Mouse (Mus musculus) bone marrow, adult 2 months (tissue): ENCODE measurements around the gene Ggt7. TPM values are rescaled to one million over a fixed set of nuclear protein-coding genes. Genes with fewer than 3 reads are reported as not detected.
"Not testable (repeated sequence)": the region's sequence is repeated elsewhere in the genome, so short reads cannot be mapped to it uniquely, and the experiment has no call there.

Experiments
- H3K27ac ChIP-seq: fragments of 200-500 bp; 2 replicates; pipeline ENCODE4 v1.5.1; 2012; ENCODE audit warnings: low read depth, mild to moderate bottlenecking, control low read depth, inconsistent platforms, low read length; ENCODE audit not compliant: control insufficient read depth, poor library complexity, insufficient read depth
- H3K4me1 ChIP-seq: fragments of 200-500 bp; 2 replicates; pipeline ENCODE4 v1.6.1; 2011; ENCODE audit warnings: low read length; ENCODE audit not compliant: control insufficient read depth, insufficient read depth
- H3K4me3 ChIP-seq: fragments of 200-500 bp; replicated peaks from 2 replicates; pipeline ENCODE3; 2011; ENCODE audit warnings: mild to moderate bottlenecking, low read depth, low read length, control low read depth; ENCODE audit not compliant: control insufficient read depth
- CTCF ChIP-seq: fragments of 200-500 bp; IDR thresholded peaks from 2 replicates; pipeline ENCODE4 v1.5.1; 2011; ENCODE audit warnings: low read length, control low read depth; ENCODE audit not compliant: control insufficient read depth, insufficient read depth
- POLR2A ChIP-seq: fragments of 200-500 bp; IDR thresholded peaks from 2 replicates; pipeline ENCODE4 v1.6.1; 2011; ENCODE audit warnings: low read depth, mild to moderate bottlenecking, control low read depth, low read length, borderline replicate concordance; ENCODE audit not compliant: control insufficient read depth
- WGBS: fragments of 180-500 bp; shearing (Covaris S2); methylation state at CpG from one replicate; pipeline ENCODE4 v1.1.7; 2018; 5-methylcytosine and 5-hydroxymethylcytosine counted together
- polyA plus RNA-seq: library from polyadenylated mRNA; stranded (reverse); fragments of >200 nt; gene quantifications from 2 replicates; pipeline ENCODE4 v1.2.4, GENCODE M21; 2011; ENCODE audit warnings: low replicate concordance; ENCODE audit not compliant: missing spikeins, insufficient read depth, insufficient read length

The Ggt7 gene
- polyA plus RNA-seq, 1 experiment: 2.3 TPM

- H3K4me1 ChIP-seq: no peaks in the 10 kb centered on the region; the same call in 1 of the 2 replicates
- H3K4me3 ChIP-seq: no peak overlapping the region
- 41% methylated on average over 6 of the region's 6 CpGs for WGBS
- TF ChIP-seq CTCF (no peak), POLR2A (no peak)
- H3K27ac ChIP-seq: no peak overlapping the region
These were observed 22.9 kb upstream of the Ggt7 start for GRCm38 (mm10) chr2:155540822-155541458.

DNA sequence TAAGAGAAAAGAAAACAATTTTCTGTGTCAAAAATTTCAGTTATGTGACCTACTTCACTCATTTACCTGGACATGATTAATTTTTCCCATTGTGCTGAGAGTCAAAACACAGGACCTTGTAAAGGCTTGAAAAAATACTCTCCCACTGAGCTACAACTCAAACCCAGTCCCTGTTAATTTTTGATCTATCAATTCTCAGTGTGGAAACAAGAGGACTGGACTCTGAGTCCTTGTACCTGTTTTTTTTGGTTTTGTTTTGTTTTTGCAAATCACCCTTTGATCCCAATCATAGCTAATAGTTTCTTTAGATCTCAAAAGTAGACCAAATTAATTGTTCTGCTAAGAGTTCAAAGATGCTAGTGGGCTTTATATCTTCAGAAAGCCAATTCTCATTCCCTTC is 21.7 kb upstream of the Ggt7 start:
- no peak overlapping the region for H3K27ac ChIP-seq
- no peak overlapping the region for H3K4me3 ChIP-seq
- TF ChIP-seq POLR2A: no peak
- TF ChIP-seq CTCF: no peak
- H3K4me1 ChIP-seq: no peaks in the 10 kb centered on the region; the same call in 1 of the 2 replicates

GRCm38 (mm10) chr2:155538463-155539057 is 20.5 kb upstream of the Ggt7 start:
- H3K4me1 ChIP-seq: not testable (repeated sequence)
- WGBS: 65% methylated on average over 19 of the region's 19 CpGs
- Histone ChIP-seq H3K27ac (peak overlapping the region; percentile 33; the same call in 1 of the 2 replicates), H3K4me3 (peak overlapping the region; percentile 42)

DNA sequence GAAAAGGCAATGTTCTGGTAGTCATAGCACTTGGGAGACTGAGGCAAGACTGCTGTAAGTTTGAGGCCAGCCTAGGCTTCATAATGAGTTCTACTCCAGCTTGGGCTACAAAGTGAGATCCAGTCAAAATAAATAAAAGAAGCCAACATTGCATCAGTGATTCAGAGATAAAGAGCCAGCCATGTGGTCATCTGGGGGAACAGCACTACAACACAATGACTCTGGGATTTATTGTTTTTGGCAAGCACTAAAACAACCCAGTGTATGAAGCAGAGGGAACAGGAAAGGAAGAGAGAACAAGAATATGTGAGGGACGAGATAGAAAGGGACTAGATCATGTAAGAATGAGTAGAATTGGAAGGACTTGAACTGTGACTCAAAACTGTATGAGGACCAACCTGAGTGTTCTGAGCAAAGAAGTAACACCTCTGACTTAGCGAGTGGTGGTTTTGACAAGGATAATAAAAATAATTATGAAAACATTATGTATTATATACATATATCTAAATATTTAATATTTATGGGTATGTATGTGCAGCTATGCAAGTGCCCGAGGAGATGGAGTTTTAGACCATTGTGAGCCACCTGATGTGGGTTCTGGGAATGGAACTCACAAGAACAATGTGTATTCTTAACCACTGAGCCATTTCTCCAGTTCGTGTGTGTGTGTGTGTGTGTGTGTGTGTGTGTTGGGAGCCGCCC is 19.9 kb upstream of the Ggt7 start:
- 54% methylated on average over 5 of the region's 5 CpGs for WGBS
- H3K4me3 ChIP-seq: peak overlapping the region; percentile 1
- no peak overlapping the region for H3K27ac ChIP-seq
- TF ChIP-seq CTCF: no peak
- no peak for TF ChIP-seq POLR2A
- no peaks in the 10 kb centered on the region; the same call in 1 of the 2 replicates for H3K4me1 ChIP-seq

DNA sequence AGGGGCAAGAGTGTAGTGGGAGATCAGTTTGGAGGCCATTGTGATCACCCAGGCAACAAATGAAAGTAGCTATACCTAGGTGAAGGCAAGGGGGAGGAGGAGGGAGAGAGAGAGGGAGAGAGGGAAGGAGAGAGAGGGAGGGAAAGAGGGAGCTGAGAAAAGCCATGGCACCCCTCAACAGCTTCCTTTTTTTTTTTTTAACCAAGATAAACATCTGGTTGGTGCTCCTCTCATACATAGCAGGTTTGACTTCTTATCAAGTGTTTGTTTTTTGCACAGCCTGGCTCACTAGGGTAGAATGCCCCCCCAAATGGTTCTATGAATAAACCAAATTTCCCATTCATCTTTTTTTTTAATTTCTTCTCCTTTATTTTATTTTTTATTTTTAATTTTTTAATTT is 18.3 kb upstream of the Ggt7 start:
- no peak for TF ChIP-seq CTCF
- no peak for TF ChIP-seq POLR2A
- H3K27ac ChIP-seq: no peak overlapping the region
- no peaks in the 10 kb centered on the region; the same call in 1 of the 2 replicates for H3K4me1 ChIP-seq
- no peak overlapping the region for H3K4me3 ChIP-seq

DNA sequence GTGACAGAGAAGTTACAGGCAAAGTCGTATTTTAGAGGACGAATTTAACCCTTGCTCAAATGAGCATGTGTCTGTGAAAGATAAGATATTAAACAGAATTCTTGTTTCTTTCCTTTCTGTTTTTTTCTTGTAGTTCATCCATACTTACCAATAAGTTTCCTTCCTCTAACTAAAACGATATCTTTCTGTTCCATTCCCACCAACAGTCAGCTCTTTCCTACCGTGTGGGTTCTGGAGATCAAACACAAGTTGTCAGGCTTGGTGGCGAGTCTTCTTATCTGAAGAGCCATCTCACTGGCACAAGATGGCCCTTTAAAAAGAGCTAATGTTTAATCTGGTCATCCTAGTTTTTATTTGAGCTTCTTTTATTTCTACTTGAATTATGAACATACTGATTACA is 9.3 kb upstream of the Ggt7 start:
- Histone ChIP-seq H3K27ac (no peak overlapping the region), H3K4me1 (peaks cover 2% of the 10 kb centered on the region; the same call in 1 of the 2 replicates), H3K4me3 (no peak overlapping the region)
- 26% methylated on average over 5 of the region's 5 CpGs for WGBS
- TF ChIP-seq POLR2A: no peak
- TF ChIP-seq CTCF: no peak

DNA sequence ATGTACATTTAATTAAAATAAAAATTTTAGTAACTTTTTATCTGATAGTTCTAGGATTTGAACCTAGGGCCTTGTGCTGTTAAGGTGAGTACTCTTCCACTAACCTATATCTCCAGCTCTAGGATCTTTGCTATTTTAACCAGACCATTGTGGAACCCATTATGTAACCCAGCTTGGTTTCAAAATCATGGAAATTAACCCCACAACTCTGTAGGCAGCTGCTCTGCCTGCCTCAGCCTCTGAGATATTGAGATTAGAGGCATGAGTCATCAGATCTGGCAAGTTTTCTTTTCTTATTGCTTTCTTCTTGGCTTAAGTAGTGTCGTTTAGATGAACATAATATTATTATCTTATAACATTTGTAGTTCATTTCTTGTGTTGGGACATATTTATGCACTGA is 6.3 kb upstream of the Ggt7 start:
- TF ChIP-seq CTCF (no peak), POLR2A (no peak)
- WGBS: 16% methylated on average over 1 of the region's 1 CpGs

GRCm38 (mm10) chr2:155523706-155524105 is 5.7 kb upstream of the Ggt7 start:
- H3K4me3 ChIP-seq: no peak overlapping the region
- TF ChIP-seq POLR2A (no peak), CTCF (no peak)
- 10% methylated on average over 5 of the region's 5 CpGs for WGBS
- peaks cover 2% of the 10 kb centered on the region; the same call in 1 of the 2 replicates for H3K4me1 ChIP-seq
- no peak overlapping the region for H3K27ac ChIP-seq

More for the DNA sequence above, 6.3 kb upstream of the Ggt7 start:
- Histone ChIP-seq H3K4me1 (peaks cover 2% of the 10 kb centered on the region; the same call in 1 of the 2 replicates), H3K27ac (no peak overlapping the region), H3K4me3 (no peak overlapping the region)
